31 mouse cellular contexts compared by ENCODE assay signal in the genomic region with DNA sequence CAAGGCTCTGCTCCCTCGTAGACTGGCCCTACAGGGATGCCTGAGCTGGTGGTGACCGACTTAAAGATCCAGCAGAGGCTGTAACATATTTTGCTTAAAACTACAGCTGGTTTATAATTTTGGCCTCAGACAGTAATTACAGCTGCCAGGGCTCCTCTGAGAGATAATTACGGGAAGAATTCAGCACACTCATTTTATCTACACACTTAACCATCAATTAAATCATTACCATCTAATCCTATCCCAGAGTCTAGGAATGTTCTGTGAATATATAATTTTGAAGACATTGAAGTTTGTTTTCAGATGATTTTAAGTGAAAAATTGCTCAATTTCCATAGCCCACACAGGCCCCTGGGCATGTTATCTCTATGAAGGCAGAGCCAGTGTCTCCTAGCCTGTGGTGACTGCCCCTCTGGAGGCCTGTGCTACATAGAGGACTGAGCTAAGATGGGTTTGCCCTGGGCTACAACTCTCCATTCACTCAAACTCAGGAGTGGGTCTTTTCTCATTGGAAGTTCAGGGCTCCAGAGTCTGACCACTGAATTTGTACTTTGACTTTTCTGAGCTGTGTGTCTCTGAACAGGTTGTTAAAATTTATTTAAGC. TPM values are rescaled to one million over a fixed set of nuclear protein-coding genes. Genes with fewer than 3 reads are reported as not detected.
DNase-seq lines count a peak whose midpoint lies in the region; ATAC-seq and TF ChIP-seq lines count a peak whose summit lies in the region.
"Had no signal": no experiment of that assay in that cellular context is flagged by ENCODE, and none has a peak within 500 bp of the region (broad histone marks: within the 10 kb centered on the region; RNA-seq: fewer than 3 reads in every experiment).

No protein-coding gene starts in this region.

- no peak for TF ChIP-seq POLR2A in kidney, adult 2 months (IDR thresholded peaks at IDR 0.05; ENCODE audit: low read depth, low read length)
- TF ChIP-seq POLR2A in brain, embryonic 14.5 days (IDR thresholded peaks at IDR 0.05; ENCODE audit: borderline replicate concordance, extremely low read depth, insufficient read depth, insufficient read length, poor library complexity, severe bottlenecking), result no peak

- H3K9me3 ChIP-seq in forebrain, embryonic 14.5 days (replicated peaks; ENCODE audit: control insufficient read depth, low read length), result no peaks in the 10 kb centered on the region
- no peaks in the 10 kb centered on the region for H3K9me3 ChIP-seq in forebrain, embryonic 12.5 days
- H3K9me3 ChIP-seq: embryonic facial prominence, embryonic 12.5 days; heart, embryonic 10.5 days; heart, embryonic 15.5 days; hindbrain, embryonic 12.5 days; lung, embryonic 15.5 days had no signal

- WGBS in forebrain, embryonic 14.5 days, result 67% methylated on average over 3 of the region's 3 CpGs
- WGBS in forebrain, embryonic 12.5 days, result 71% methylated on average over 3 of the region's 3 CpGs
- 72% methylated on average over 3 of the region's 3 CpGs for WGBS in kidney, adult 2 months

- DNase-seq in forebrain, embryonic 14.5 days (ENCODE audit: low spot score), result peak; percentile 46
- peak; percentile 41 for DNase-seq in kidney, adult 2 months
- no peak for DNase-seq in kidney, adult 11 months
- peak; percentile 59 for DNase-seq in brain, embryonic 14.5 days (ENCODE audit: low read depth)
- DNase-seq in lung, postnatal 14 days, result no peak
- no peak for DNase-seq in ovary, postnatal 10 days (ENCODE audit: low spot score)
- DNase-seq: adrenal gland, postnatal 10 days; cerebellum, adult 11 months; cerebellum, adult 9-10 months; cerebellum, postnatal 36 days; gastrocnemius, postnatal 14 days; heart, adult 11 months; kidney, postnatal 25 days; liver; right cerebral cortex, adult 18-20 months; right cerebral cortex, postnatal 4 days; thymus, adult 18-20 months; thymus, postnatal 25 days had no signal

- H3K4me3 ChIP-seq in forebrain, embryonic 14.5 days (ENCODE audit: low read depth, low read length), result no peak overlapping the region
- no peak overlapping the region for H3K4me3 ChIP-seq in forebrain, embryonic 12.5 days (replicated peaks)
- H3K4me3 ChIP-seq in kidney, adult 2 months (ENCODE audit: insufficient read depth, low read depth, low read length), result no peak overlapping the region
- H3K4me3 ChIP-seq: embryonic facial prominence, embryonic 12.5 days; heart, embryonic 10.5 days; heart, embryonic 15.5 days; hindbrain, embryonic 12.5 days; lung, embryonic 15.5 days had no signal

- no peak overlapping the region for H3K4me2 ChIP-seq in forebrain, embryonic 14.5 days (ENCODE audit: low read length)
- no peak overlapping the region for H3K4me2 ChIP-seq in forebrain, embryonic 12.5 days
- H3K4me2 ChIP-seq: embryonic facial prominence, embryonic 12.5 days; heart, embryonic 15.5 days; hindbrain, embryonic 12.5 days; lung, embryonic 15.5 days had no signal

- no peaks in the 10 kb centered on the region for H3K4me1 ChIP-seq in forebrain, embryonic 14.5 days (ENCODE audit: control insufficient read depth, insufficient read depth, low read length)
- H3K4me1 ChIP-seq in forebrain, embryonic 12.5 days, result no peaks in the 10 kb centered on the region
- no peaks in the 10 kb centered on the region for H3K4me1 ChIP-seq in kidney, adult 2 months (ENCODE audit: control insufficient read depth, insufficient read depth, low read length)
- H3K4me1 ChIP-seq: embryonic facial prominence, embryonic 12.5 days; heart, embryonic 10.5 days; heart, embryonic 15.5 days; hindbrain, embryonic 12.5 days; lung, embryonic 15.5 days had no signal

- no peaks in the 10 kb centered on the region for H3K36me3 ChIP-seq in forebrain, embryonic 14.5 days (ENCODE audit: control insufficient read depth, insufficient read depth, low read length)
- H3K36me3 ChIP-seq in forebrain, embryonic 12.5 days (replicated peaks), result no peaks in the 10 kb centered on the region
- H3K36me3 ChIP-seq in kidney, adult 2 months (ENCODE audit: control insufficient read depth, insufficient read depth, low read length), result no peaks in the 10 kb centered on the region
- H3K36me3 ChIP-seq: embryonic facial prominence, embryonic 12.5 days; heart, embryonic 10.5 days; heart, embryonic 15.5 days; hindbrain, embryonic 12.5 days; lung, embryonic 15.5 days had no signal

- TF ChIP-seq CTCF in kidney, adult 2 months (conservative IDR thresholded peaks at IDR 0.05; ENCODE audit: insufficient read depth, insufficient read length, low read depth, low read length), result no peak
- TF ChIP-seq CTCF in brain, embryonic 14.5 days (IDR thresholded peaks at IDR 0.05; ENCODE audit: borderline replicate concordance, extremely low read depth, insufficient read depth, insufficient read length), result no peak

- no peak overlapping the region for H3K9ac ChIP-seq in forebrain, embryonic 14.5 days (ENCODE audit: low read length)
- no peak overlapping the region for H3K9ac ChIP-seq in forebrain, embryonic 12.5 days
- H3K9ac ChIP-seq: embryonic facial prominence, embryonic 12.5 days; heart, embryonic 15.5 days; hindbrain, embryonic 12.5 days; lung, embryonic 15.5 days had no signal

- H3K27ac ChIP-seq in forebrain, embryonic 14.5 days (ENCODE audit: low read depth, low read length), result no peak overlapping the region
- H3K27ac ChIP-seq in forebrain, embryonic 12.5 days, result no peak overlapping the region
- H3K27ac ChIP-seq in kidney, adult 2 months (ENCODE audit: insufficient read depth, low read depth, low read length), result no peak overlapping the region
- H3K27ac ChIP-seq: embryonic facial prominence, embryonic 12.5 days; heart, embryonic 10.5 days; heart, embryonic 15.5 days; hindbrain, embryonic 12.5 days; lung, embryonic 15.5 days; macrophage; stomach, postnatal 0 days had no signal

- no peaks in the 10 kb centered on the region for H3K27me3 ChIP-seq in forebrain, embryonic 14.5 days (replicated peaks; ENCODE audit: control insufficient read depth, insufficient read depth, low read length)
- no peaks in the 10 kb centered on the region for H3K27me3 ChIP-seq in forebrain, embryonic 12.5 days
- no peaks in the 10 kb centered on the region for H3K27me3 ChIP-seq in kidney, adult 2 months (replicated peaks; ENCODE audit: control insufficient read depth, insufficient read depth, low read length)
- H3K27me3 ChIP-seq: embryonic facial prominence, embryonic 12.5 days; heart, embryonic 15.5 days; hindbrain, embryonic 12.5 days; lung, embryonic 15.5 days had no signal

- ATAC-seq in forebrain, embryonic 14.5 days, result peak; percentile 54
- ATAC-seq in forebrain, embryonic 12.5 days (ENCODE audit: low FRiP score), result no peak
- ATAC-seq in megakaryocyte-erythroid progenitor cell, adult 5-6 weeks (replicated peaks; ENCODE audit: low FRiP score, low TSS enrichment, poor library complexity, severe bottlenecking), result 0 out of 2 replicates have a peak, but pooled peaks have one; percentile 53
- ATAC-seq: inflammation-experienced regulatory T-cells, adult 6 months; Patski had no signal

RNA-seq across cellular contexts. Expression of gene Olfml1, which starts 39.0 kb away (rescaled TPM):
- 3.5 and 4.1 TPM in 2 replicates for polyA plus RNA-seq in forebrain, embryonic 14.5 days (2014; fragmentation: Nextera tagmentation; extraction: Ambion mirVana)
- 4.1 and 5.7 TPM in 2 replicates for polyA plus RNA-seq in forebrain, embryonic 12.5 days (2016; fragmentation: Nextera tagmentation; extraction: Ambion mirVana)
- polyA plus RNA-seq in kidney, adult 2 months (2012; rRNA removed), result 13.2 and 14.0 TPM in 2 replicates
- polyA plus RNA-seq in brain, embryonic 14.5 days (2012; rRNA removed), result 2.0 and 2.3 TPM in 2 replicates
- not detected in 2 replicates for total RNA-seq in megakaryocyte-erythroid progenitor cell, adult 5-6 weeks (2014; fragmentation: Nextera tagmentation)
- not detected in 2 replicates for total RNA-seq in megakaryocyte-erythroid progenitor cell, adult 5-6 weeks (2017)
- total RNA-seq: MEL; neutrophil, adult 5-6 weeks had no signal
- polyA plus RNA-seq: inflammation-experienced regulatory T-cells, adult 6 months; macrophage; Patski had no signal

Comparison
In these comparisons a context has a peak if more than half of its experiments do, and no peak if none do; other contexts are left out.
1. DNase-seq: peak in forebrain, embryonic 14.5 days (single experiment), kidney, adult 2 months (single experiment) and brain, embryonic 14.5 days (single experiment); none in kidney, adult 11 months (single experiment), lung, postnatal 14 days (single experiment) and ovary, postnatal 10 days (single experiment).